Mouse (Mus musculus) liver, embryonic 12.5 days (tissue): ENCODE measurements around the gene Lep. TPM values are rescaled to one million over a fixed set of nuclear protein-coding genes. Genes with fewer than 3 reads are reported as not detected.

Experiments
- ATAC-seq: fragments of 200-750 bp; cut with Nextera tagmentation; 2 replicates; pipeline ENCODE4 v1.8.0; 2017; ENCODE audit warnings: moderate number of reproducible peaks, mild to moderate bottlenecking, moderate library complexity
- H3K27ac ChIP-seq: fragments of 300-500 bp; sonication (generic); 2 replicates; pipeline ENCODE4 v1.5.1; 2016; ENCODE audit warnings: mild to moderate bottlenecking
- H3K27me3 ChIP-seq: fragments of 300-500 bp; sonication (generic); replicated peaks from 2 replicates; pipeline ENCODE4 v1.6.1; 2016; ENCODE audit warnings: mild to moderate bottlenecking, moderate library complexity
- H3K36me3 ChIP-seq: fragments of 300-500 bp; sonication (generic); 2 replicates; pipeline ENCODE4 v1.6.1; 2016; ENCODE audit warnings: mild to moderate bottlenecking, moderate library complexity
- H3K4me1 ChIP-seq: fragments of 300-500 bp; sonication (generic); 2 replicates; pipeline ENCODE4 v1.6.1; 2016
- H3K4me2 ChIP-seq: fragments of 300-500 bp; sonication (generic); 2 replicates; pipeline ENCODE4 v1.6.1; 2016; ENCODE audit warnings: mild to moderate bottlenecking, moderate library complexity
- H3K4me3 ChIP-seq: fragments of 300-500 bp; sonication (generic); 2 replicates; pipeline ENCODE4 v1.5.1; 2016; ENCODE audit warnings: mild to moderate bottlenecking, moderate library complexity
- H3K9ac ChIP-seq: fragments of 300-500 bp; sonication (generic); 2 replicates; pipeline ENCODE4 v1.6.1; 2016; ENCODE audit warnings: mild to moderate bottlenecking, moderate library complexity
- H3K9me3 ChIP-seq: fragments of 300-500 bp; sonication (generic); replicated peaks from 2 replicates; pipeline ENCODE4 v1.6.1; 2016; ENCODE audit warnings: mild to moderate bottlenecking, moderate library complexity
- WGBS: fragments of 180-500 bp; shearing (Covaris S2); methylation state at CpG from one replicate; pipeline ENCODE4 v1.1.7; 2016; ENCODE audit not compliant: insufficient replicate concordance; 5-methylcytosine and 5-hydroxymethylcytosine counted together
- polyA plus RNA-seq: library from polyadenylated mRNA; unstranded; fragments of >200 nt; fragmentation: Nextera tagmentation; extraction: Ambion mirVana; gene quantifications from 2 replicates; pipeline ENCODE4 v1.2.1, GENCODE M21; 2016

The Lep gene
- polyA plus RNA-seq, result not detected in 2 replicates

GRCm38 (mm10) chr6:29059846-29060685 is at the start of gene Lep:
Lep (plus strand) TSS chr6:29060220.
- Histone ChIP-seq H3K4me2 (no peak within 1 kb of the TSS), H3K9me3 (no peaks in the 10 kb centered on the region), H3K9ac (no peak within 1 kb of the TSS), H3K36me3 (no peaks in the 10 kb centered on the region), H3K4me1 (no peaks in the 10 kb centered on the region), H3K27ac (no peak within 1 kb of the TSS), H3K4me3 (no peak within 1 kb of the TSS), H3K27me3 (no peaks in the 10 kb centered on the region)
- no peak for ATAC-seq
- WGBS, result 59% methylated on average over 28 of the region's 28 CpGs

- H3K27ac ChIP-seq, result no peak overlapping the region
- ATAC-seq, result no peak
- peaks cover 15% of the 10 kb centered on the region for H3K27me3 ChIP-seq
- no peak overlapping the region for H3K4me3 ChIP-seq
- no peaks in the 10 kb centered on the region for H3K4me1 ChIP-seq
- no peak overlapping the region for H3K9ac ChIP-seq
- H3K9me3 ChIP-seq, result no peaks in the 10 kb centered on the region
- 64% methylated on average over 5 of the region's 5 CpGs for WGBS
- H3K36me3 ChIP-seq, result no peaks in the 10 kb centered on the region
- H3K4me2 ChIP-seq, result no peak overlapping the region
These were observed 48.4 kb upstream of the Lep start for GRCm38 (mm10) chr6:29011651-29012050.

- Histone ChIP-seq H3K4me3 (no peak overlapping the region), H3K9ac (no peak overlapping the region), H3K36me3 (no peaks in the 10 kb centered on the region), H3K4me2 (no peak overlapping the region), H3K27ac (no peak overlapping the region), H3K27me3 (peaks cover 31% of the 10 kb centered on the region), H3K4me1 (no peaks in the 10 kb centered on the region), H3K9me3 (no peaks in the 10 kb centered on the region)
- ATAC-seq, result no peak
- 71% methylated on average over 6 of the region's 6 CpGs for WGBS
These were observed 46.8 kb upstream of the Lep start for GRCm38 (mm10) chr6:29013216-29013615.

DNA sequence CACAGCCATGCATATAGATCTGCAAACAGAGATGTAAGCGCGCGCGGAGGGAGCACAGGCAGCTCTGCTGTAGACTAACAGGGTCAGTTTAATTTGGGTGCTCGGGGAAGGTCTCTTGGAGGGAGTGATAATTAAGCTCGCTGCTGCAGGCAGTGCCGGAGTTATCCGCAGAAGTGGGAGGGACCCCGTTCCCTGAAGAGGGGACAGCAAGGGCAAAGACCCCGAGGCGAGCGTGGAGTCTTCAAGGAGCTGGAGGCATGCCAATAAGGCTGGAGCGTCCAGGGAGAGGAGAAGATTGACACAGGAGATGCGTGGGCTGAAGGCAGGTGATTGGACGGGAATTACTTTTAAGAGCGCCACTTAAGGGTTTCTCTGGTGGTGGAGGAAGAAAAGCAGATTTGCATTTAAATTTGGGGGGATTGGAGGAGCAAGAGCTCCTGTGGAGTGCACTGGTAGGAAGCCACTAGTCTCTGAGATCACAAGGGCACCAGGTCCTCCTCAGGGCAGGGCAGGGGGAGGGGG is 43.1 kb upstream of the Lep start:
- Histone ChIP-seq H3K27ac (no peak overlapping the region), H3K9ac (no peak overlapping the region), H3K27me3 (peaks cover 63% of the 10 kb centered on the region), H3K4me3 (no peak overlapping the region), H3K36me3 (no peaks in the 10 kb centered on the region), H3K4me2 (no peak overlapping the region), H3K9me3 (no peaks in the 10 kb centered on the region), H3K4me1 (no peaks in the 10 kb centered on the region)
- ATAC-seq, result no peak
- 7% methylated on average over 16 of the region's 16 CpGs for WGBS

GRCm38 (mm10) chr6:29019756-29020720 is 40.0 kb upstream of the Lep start:
- Histone ChIP-seq H3K27ac (no peak overlapping the region), H3K4me2 (no peak overlapping the region), H3K4me3 (no peak overlapping the region), H3K9me3 (no peaks in the 10 kb centered on the region), H3K9ac (no peak overlapping the region), H3K4me1 (no peaks in the 10 kb centered on the region), H3K36me3 (no peaks in the 10 kb centered on the region), H3K27me3 (peaks cover 92% of the 10 kb centered on the region)
- no peak for ATAC-seq
- WGBS, result 58% methylated on average over 18 of the region's 18 CpGs

DNA sequence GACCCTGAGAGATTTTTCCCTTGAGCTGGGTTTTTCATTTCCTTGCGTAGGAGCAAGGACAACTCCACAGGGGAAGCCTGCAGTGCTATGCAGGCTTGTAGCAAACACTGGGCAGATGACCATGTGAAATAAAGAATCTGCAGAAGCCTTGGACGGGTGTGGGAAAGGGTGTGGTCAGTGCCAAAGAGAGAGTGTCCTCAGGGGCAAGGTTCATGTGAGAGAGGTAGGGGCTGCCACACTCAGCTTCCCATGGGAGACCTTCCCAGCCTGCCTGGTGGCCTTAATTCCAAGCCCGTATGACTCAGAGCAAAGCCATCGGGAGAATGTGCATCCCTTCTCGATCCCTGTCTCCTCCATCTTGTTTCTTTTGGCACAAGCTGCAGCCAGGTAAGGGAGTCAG is 39.1 kb upstream of the Lep start:
- Histone ChIP-seq H3K36me3 (no peaks in the 10 kb centered on the region), H3K9me3 (no peaks in the 10 kb centered on the region), H3K9ac (no peak overlapping the region), H3K4me2 (no peak overlapping the region), H3K4me3 (no peak overlapping the region), H3K27ac (no peak overlapping the region), H3K4me1 (no peaks in the 10 kb centered on the region), H3K27me3 (peaks cover 93% of the 10 kb centered on the region)
- 45% methylated on average over 5 of the region's 5 CpGs for WGBS
- no peak for ATAC-seq

DNA sequence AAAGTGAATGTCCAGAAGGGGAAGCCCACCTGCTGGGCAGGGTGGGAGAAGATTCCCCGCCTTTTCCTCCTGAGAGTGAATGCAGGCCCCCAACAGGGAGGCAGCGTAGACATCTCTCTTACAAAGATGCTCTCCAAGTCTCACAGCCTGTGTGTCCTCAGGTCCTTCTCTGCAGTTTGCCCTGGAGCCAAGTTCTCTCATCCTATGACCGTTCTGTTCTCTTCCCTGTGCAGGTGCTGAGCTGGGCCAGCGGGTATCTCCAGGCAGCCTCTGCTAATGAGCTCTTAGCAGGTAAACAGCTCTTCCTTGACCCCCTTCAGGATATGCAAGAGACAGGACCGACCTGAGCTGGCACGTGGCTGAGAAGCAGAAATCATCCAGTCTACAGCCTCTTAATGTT is 38.5 kb upstream of the Lep start:
- Histone ChIP-seq H3K4me1 (no peaks in the 10 kb centered on the region), H3K9ac (no peak overlapping the region), H3K9me3 (no peaks in the 10 kb centered on the region), H3K4me3 (no peak overlapping the region), H3K27me3 (peaks cover 93% of the 10 kb centered on the region), H3K36me3 (no peaks in the 10 kb centered on the region), H3K27ac (no peak overlapping the region), H3K4me2 (no peak overlapping the region)
- no peak for ATAC-seq
- WGBS, result 30% methylated on average over 6 of the region's 6 CpGs

GRCm38 (mm10) chr6:29022115-29022514 is 37.9 kb upstream of the Lep start:
- Histone ChIP-seq H3K4me1 (no peaks in the 10 kb centered on the region), H3K27ac (no peak overlapping the region), H3K9ac (no peak overlapping the region), H3K36me3 (no peaks in the 10 kb centered on the region), H3K9me3 (no peaks in the 10 kb centered on the region), H3K4me3 (no peak overlapping the region), H3K27me3 (peaks cover 93% of the 10 kb centered on the region), H3K4me2 (no peak overlapping the region)
- no peak for ATAC-seq
- WGBS, result 33% methylated on average over 5 of the region's 5 CpGs

GRCm38 (mm10) chr6:29023206-29023967 is 36.6 kb upstream of the Lep start:
- Histone ChIP-seq H3K9ac (no peak overlapping the region), H3K4me2 (no peak overlapping the region), H3K27me3 (peaks cover 84% of the 10 kb centered on the region), H3K36me3 (no peaks in the 10 kb centered on the region), H3K27ac (no peak overlapping the region), H3K4me3 (no peak overlapping the region), H3K9me3 (no peaks in the 10 kb centered on the region), H3K4me1 (no peaks in the 10 kb centered on the region)
- 29% methylated on average over 18 of the region's 18 CpGs for WGBS
- ATAC-seq, result no peak

DNA sequence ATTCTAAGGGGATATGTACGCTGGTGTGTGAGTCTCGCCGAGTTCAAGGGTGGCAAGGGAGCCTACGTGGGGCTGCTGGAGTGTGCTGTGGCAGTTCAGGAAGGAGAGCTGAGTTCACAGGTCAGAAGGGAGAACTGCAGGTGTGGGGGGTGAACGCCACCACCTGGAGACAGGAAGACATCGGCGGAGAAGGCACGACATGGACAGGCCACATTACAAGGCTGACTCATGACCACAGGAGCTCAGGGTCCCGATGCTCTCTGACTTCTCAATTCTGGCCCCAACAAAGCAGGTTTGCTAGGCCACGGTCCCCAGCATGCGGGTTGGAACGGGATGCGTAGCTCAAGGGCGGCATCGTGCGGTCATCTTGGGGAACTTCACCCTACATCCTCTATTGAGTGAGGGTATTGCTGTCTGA is 36.0 kb upstream of the Lep start:
- ATAC-seq, result no peak
- H3K4me3 ChIP-seq, result no peak overlapping the region
- H3K9me3 ChIP-seq, result no peaks in the 10 kb centered on the region
- H3K36me3 ChIP-seq, result no peaks in the 10 kb centered on the region
- no peak overlapping the region for H3K27ac ChIP-seq
- H3K9ac ChIP-seq, result no peak overlapping the region
- H3K4me1 ChIP-seq, result no peaks in the 10 kb centered on the region
- 6% methylated on average over 16 of the region's 16 CpGs for WGBS
- H3K27me3 ChIP-seq, result peaks cover 77% of the 10 kb centered on the region
- H3K4me2 ChIP-seq, result no peak overlapping the region

- 30% methylated on average over 12 of the region's 12 CpGs for WGBS
- Histone ChIP-seq H3K36me3 (no peaks in the 10 kb centered on the region), H3K4me3 (no peak overlapping the region), H3K27ac (no peak overlapping the region), H3K9me3 (0 out of 2 replicates have a peak, but pooled peaks cover 4% of the 10 kb centered on the region), H3K27me3 (peaks cover 63% of the 10 kb centered on the region), H3K4me1 (no peaks in the 10 kb centered on the region), H3K9ac (no peak overlapping the region), H3K4me2 (no peak overlapping the region)
- ATAC-seq, result no peak
These were observed 34.1 kb upstream of the Lep start for GRCm38 (mm10) chr6:29025796-29026482.
